Mouse (Mus musculus): Measurements from ENCODE around the gene Akain1.
A peak's percentile ranks its signal among the peaks of the same experiment; 100 is the strongest.

Akain1 gene

DNA sequence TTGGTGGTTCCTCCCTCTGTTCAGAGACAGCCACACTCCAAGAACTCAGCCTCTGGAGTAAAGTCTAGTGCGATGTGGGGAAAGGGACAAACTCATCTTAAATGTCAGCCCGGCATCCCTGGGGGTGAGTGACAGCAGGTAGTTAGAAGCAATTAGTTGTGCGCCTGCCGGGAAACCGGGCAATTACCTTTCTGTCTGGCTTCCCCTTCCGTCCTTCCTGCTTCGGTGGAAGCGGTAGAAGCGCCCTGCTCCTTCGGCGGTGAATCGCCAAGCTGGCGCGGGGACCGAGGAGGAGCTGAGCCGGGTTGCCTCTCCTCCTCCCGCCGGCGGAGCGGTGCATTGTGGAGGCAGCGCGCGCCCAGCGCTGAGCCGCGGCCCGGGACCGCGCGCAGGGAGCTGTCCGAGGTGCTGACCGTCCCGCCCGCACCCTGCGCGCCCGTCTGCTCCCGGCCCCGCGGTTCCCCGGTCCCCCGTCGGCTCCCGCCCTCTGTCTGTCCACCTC, at the start of gene Akain1:
Gene Akain1, plus strand, starts transcription at position 337 of the 502 bp plus-strand sequence.
- DNase-seq (ENCODE audit: low read depth, low spot score) = peak; percentile 21

DNA sequence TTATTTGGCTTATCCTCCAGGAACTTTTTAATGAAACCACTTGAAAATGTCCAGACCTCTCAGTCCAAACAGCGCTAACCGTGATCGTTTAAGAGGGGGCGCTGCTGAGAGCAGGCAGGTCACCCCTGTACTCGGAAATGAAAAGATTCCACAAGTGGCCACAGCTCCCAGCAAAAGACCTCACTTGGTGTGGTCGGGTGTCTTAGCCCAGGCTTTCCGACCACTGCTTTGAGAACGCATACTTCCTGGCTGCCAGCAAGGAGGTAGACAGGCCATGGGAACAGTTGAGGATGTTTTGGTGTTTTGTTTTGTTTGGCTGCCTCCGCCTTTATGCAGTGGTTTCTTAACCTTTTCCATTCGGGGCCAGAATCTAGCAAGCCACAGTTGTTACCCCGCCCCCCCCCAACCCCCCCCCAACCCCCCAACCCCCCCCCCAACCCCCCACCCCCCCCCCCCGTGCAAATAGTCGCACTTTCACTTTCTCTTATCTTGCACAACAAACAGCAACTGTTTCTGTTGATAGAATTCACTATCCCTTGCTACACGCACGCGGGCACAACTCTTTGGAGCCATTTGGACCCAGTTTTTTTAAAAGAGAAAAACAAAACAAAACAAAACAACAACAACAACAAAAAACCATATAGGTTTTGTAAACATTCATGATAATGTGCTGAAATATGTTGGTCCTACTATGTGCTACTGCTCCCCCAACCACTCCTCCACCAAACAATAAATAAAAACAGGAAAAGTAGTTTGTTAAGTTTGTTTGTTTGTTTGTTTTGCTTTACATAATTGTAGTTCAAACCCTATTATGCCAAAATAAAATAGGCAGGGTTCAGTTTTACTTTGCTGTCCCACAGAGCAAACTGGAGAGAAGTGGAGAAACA, 42.7 kb upstream of the Akain1 start:
- DNase-seq (ENCODE audit: low read depth, low spot score) = peak; percentile 18

GRCm38 (mm10) chr17:69397163-69397562, 42.0 kb upstream of the Akain1 start:
- DNase-seq (ENCODE audit: low read depth, low spot score) = no peak

DNA sequence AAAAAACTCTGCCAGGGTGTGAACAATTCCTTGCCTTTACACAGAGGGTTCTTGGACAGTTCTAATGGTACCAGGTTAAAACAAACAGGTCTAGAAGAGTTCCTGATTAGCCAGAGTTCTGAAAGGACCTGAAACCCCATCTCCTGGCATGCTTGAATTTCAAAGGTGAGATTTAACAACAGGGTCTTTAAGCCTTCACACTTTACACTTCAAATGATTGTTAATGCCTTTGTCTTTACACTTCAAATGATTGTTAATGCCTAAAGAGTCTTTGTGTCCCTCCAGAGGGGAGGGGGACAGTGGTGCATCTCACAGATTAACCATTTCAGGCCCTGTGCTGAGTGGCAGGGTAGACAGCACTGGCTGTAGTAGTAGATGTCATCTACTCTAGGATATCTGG, 41.0 kb upstream of the Akain1 start:
- no peak for DNase-seq (ENCODE audit: low read depth, low spot score)

DNA sequence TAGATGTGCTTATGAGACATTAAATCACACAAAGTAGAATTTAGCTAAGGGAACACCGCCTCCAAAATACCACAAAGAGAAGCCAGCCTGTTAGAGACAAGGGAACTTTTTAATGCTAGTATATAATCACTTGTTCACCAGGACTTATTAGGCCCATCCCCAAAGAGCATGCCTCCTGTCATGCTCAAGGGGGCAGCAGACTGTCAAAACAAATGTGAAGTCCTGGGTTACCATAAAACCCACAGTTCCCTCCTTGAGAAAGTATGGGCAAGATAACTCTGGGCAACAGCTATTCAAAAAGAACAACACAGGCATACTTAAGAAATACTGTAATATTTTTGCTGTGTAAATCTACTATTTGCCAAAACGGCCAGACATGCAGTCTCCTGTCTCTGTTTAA, 38.0 kb upstream of the Akain1 start:
- no peak for DNase-seq (ENCODE audit: low read depth, low spot score)

DNA sequence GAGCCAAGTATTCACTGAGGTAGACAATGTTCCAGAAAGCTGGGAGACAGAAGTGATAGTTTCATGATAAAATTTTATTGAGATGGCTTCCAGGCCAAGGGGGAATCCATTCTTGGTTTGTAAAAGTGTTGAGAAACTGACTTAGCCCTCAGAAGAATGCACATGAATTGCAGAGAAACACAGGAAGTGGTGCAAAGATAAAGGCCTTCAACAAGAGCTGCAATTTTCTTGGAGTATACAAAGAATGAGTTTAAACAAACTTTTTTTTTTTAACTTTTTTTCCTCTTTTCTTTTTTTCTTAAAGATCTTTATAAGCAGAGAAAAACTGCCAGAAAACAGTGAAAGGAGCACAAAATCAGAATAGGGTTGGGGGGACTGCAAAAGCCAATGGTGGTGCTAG, 23.0 kb upstream of the Akain1 start:
- DNase-seq (ENCODE audit: low read depth, low spot score) = no peak

DNA sequence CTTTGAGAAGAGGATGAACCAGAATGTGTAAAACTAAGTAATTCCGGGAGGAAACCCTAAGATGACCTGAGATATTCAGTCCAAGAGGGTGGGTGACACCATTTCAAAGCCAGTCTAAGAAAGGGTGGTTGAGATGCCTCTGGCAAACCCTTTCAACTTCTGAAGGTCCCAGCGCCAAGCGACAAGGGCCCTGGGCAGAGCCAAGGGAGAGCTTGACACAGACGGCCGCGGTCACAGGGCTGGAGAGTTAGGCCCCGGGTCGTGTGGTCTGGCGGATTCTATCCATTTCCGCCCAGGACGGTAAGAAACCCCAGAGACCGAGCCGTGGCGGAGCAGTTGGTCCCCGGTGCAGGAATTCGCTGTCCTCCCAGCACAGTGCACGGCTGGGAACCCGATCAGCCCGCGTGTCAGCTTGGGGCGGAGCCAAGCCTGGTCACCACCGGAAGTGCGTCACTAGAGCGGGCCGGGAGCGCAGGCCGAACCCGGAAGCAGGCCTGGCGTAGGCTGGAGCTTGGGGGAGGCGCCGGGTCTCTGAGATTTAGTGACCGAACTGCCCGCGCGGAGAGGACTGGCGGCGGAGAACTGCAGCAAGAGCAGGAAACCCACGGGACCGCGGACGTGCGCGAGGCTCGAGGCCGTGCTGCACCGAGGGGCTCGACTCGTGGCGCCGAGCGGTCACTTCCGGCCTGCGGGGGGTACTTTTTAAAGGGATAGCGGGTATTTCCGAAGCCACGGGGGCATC, 22.0 kb upstream of the Akain1 start:
- peak; percentile 91 for DNase-seq (ENCODE audit: low read depth, low spot score)

GRCm38 (mm10) chr17:69417724-69418373, 21.3 kb upstream of the Akain1 start:
- DNase-seq (ENCODE audit: low read depth, low spot score) = peak; percentile 24

GRCm38 (mm10) chr17:69421592-69421991, 17.5 kb upstream of the Akain1 start:
- DNase-seq (ENCODE audit: low read depth, low spot score) = no peak

DNA sequence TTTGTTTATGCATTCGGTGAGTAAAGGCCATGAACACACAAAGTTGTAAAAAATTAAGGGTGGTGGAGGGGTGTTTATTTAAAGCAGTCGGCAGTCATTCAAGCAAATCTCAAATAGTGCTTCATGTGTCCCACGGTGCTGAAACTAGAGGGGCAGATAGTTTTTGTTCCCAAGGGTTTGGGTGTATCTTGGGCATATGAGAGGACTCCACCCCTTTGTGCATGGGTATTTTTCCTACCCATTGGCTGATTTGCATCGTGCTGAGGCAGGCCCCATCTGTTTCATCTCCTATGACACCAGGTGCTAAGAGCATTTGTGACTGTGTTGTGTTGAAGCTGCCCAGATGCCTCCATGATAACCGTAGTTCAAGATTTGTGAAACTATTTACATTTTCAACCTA, 1.3 kb upstream of the Akain1 start:
- DNase-seq (ENCODE audit: low read depth, low spot score) = no peak

GRCm38 (mm10) chr17:69438486-69438885, 640 bp upstream of the Akain1 start:
- DNase-seq (ENCODE audit: low read depth, low spot score) = no peak

- DNase-seq (ENCODE audit: low read depth, low spot score) = no peak
These were observed 700 bp downstream of the Akain1 start for GRCm38 (mm10) chr17:69439571-69440480.

DNA sequence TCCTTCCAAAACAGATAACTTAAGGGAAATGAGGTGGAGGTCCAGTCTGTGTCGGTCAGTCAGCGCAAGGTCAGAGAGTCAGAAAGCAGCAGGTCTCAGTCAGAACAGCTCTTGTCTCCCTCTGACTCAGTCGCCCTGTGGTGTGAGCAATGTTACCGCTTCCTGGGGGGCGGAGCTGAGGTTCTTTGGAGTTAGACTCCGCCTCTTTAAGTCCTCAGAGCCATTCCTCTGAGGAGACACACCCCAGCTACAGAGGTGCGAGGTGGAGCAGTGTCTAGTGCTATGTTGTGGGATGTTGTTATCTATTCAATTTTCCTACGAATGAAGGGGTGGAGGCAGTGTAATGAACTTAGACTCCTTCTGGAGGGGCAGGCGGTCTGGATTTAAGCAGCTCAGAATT, 1.9 kb downstream of the Akain1 start:
- no peak for DNase-seq (ENCODE audit: low read depth, low spot score)

- no peak for DNase-seq (ENCODE audit: low read depth, low spot score)
These were observed 9.6 kb downstream of the Akain1 start for GRCm38 (mm10) chr17:69448679-69449078.

GRCm38 (mm10) chr17:69461680-69462079, 22.6 kb downstream of the Akain1 start:
- DNase-seq (ENCODE audit: low read depth, low spot score) = no peak

GRCm38 (mm10) chr17:69463037-69463436, 23.9 kb downstream of the Akain1 start:
- DNase-seq (ENCODE audit: low read depth, low spot score) = no peak

GRCm38 (mm10) chr17:69471171-69471570, 32.0 kb downstream of the Akain1 start:
- DNase-seq (ENCODE audit: low read depth, low spot score) = no peak

- no peak for DNase-seq (ENCODE audit: low read depth, low spot score)
These were observed 33.3 kb downstream of the Akain1 start for GRCm38 (mm10) chr17:69472401-69472800.

- no peak for DNase-seq (ENCODE audit: low read depth, low spot score)
These were observed 35.0 kb downstream of the Akain1 start for GRCm38 (mm10) chr17:69474084-69474483.

DNA sequence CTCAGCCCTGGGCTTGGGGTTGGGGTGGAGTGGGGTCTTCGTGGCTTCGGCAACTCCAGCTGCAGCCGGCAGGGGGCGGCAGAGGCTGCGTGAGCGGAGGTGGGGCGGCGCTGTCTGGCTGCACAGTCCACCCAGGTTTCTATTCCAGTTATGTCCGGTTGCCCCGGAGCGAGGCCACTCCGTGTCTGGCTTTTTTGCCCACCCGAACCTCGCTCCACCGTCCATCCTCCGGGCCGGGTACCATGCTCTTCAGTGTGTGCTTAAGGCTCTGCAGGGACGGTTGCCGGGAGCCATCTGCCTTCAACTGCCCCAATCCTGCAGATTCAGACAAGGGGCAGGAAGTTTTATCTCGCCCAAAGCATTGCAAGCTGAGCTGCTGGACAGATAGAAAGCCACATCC, 36.3 kb downstream of the Akain1 start:
- peak; percentile 2 for DNase-seq (ENCODE audit: low read depth, low spot score)

DNA sequence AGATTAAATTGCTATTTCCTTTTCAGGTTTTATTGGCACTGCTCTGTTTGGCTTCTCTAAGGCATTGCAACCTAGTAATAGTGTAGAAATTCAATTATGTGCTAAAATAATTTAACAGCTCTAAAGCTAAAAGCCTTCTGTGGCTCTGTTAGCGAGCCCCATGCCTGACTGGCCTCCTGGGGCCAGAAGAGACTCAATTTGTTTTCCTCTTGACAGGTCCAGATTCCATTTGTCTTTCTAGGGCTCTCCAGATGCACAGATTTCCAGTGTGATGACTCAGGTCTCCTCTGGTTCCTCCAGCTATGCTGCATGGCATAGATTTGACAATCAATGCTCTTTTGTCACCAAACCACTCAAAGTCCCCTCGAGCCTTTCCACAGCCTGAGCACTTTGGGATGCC, 38.4 kb downstream of the Akain1 start:
- DNase-seq (ENCODE audit: low read depth, low spot score) = no peak
